In the genomic region with DNA sequence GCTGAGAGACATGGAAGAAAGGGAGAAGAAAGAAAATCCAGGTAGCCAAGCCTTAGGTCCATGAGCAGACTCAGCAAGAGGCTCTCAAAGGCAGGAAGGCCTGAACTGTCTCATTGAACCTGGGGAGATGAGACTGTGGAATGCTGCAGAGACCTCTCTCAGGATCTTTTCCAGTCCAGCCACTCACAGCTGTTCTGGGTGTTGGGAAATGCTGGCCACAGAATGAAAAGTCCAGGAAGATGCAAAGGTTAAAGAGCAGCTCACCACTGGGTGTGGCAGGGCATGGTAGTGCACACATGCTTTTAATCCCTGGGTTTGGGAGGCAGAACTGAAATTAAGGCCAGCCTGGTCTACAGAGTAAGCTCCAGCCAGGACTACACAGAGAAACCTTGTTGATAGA, we compare ENCODE assay signal across 22 mouse cellular contexts.
DNase-seq lines count a peak whose midpoint lies in the region; ATAC-seq and TF ChIP-seq lines count a peak whose summit lies in the region.
"Had no signal": no experiment of that assay in that cellular context is flagged by ENCODE, and none has a peak within 500 bp of the region (broad histone marks: within the 10 kb centered on the region; RNA-seq: fewer than 3 reads in every experiment).

No protein-coding gene starts in this region.

- H3K27me3 ChIP-seq in heart, adult 2 months (ENCODE audit: control insufficient read depth, insufficient read depth, low read length), result no peaks in the 10 kb centered on the region
- no peaks in the 10 kb centered on the region for H3K27me3 ChIP-seq in liver, embryonic 14.5 days (ENCODE audit: control insufficient read depth, insufficient read depth, low read length)
- H3K27me3 ChIP-seq in midbrain, embryonic 14.5 days (ENCODE audit: control insufficient read depth, insufficient read depth, low read length), result no peaks in the 10 kb centered on the region
- H3K27me3 ChIP-seq in hindbrain, embryonic 12.5 days, result no peaks in the 10 kb centered on the region
- no peaks in the 10 kb centered on the region for H3K27me3 ChIP-seq in forebrain, embryonic 12.5 days
- H3K27me3 ChIP-seq: embryonic facial prominence, embryonic 13.5 days; limb, embryonic 15.5 days; midbrain, embryonic 12.5 days; neural tube, embryonic 15.5 days; Patski had no signal

- DNase-seq in heart, adult 2 months, result no peak
- no peak for DNase-seq in heart, postnatal 25 days (ENCODE audit: low spot score)
- DNase-seq in testis, postnatal 10 days (ENCODE audit: low spot score), result peak; percentile 26
- no peak for DNase-seq in testis, postnatal 14 days (ENCODE audit: low spot score)
- DNase-seq in liver, embryonic 14.5 days (ENCODE audit: low read depth in 3 of 3, low spot score in 3 of 3), result no peak
- no peak for DNase-seq in midbrain, embryonic 14.5 days
- DNase-seq: adrenal gland, postnatal 36 days; B cell, adult 2 months; cerebellum, adult 9-11 months; gastrocnemius, postnatal 10 days; kidney, postnatal 4 days; lung, postnatal 10 days; right cerebral cortex, postnatal 4 days; thymus, adult 2 months had no signal

- H3K36me3 ChIP-seq in heart, adult 2 months (ENCODE audit: control insufficient read depth, insufficient read depth, low read length), result no peaks in the 10 kb centered on the region
- H3K36me3 ChIP-seq in liver, embryonic 14.5 days (replicated peaks; ENCODE audit: control insufficient read depth, insufficient read depth, low read depth), result no peaks in the 10 kb centered on the region
- H3K36me3 ChIP-seq in midbrain, embryonic 14.5 days (ENCODE audit: control insufficient read depth, insufficient read depth, low read length), result no peaks in the 10 kb centered on the region
- no peaks in the 10 kb centered on the region for H3K36me3 ChIP-seq in hindbrain, embryonic 12.5 days
- H3K36me3 ChIP-seq in forebrain, embryonic 12.5 days (replicated peaks), result no peaks in the 10 kb centered on the region
- H3K36me3 ChIP-seq: embryonic facial prominence, embryonic 13.5 days; limb, embryonic 15.5 days; midbrain, embryonic 12.5 days; neural tube, embryonic 15.5 days had no signal

- no peak overlapping the region for H3K4me3 ChIP-seq in heart, adult 2 months
- H3K4me3 ChIP-seq in liver, embryonic 14.5 days (ENCODE audit: insufficient read depth in 1 of 2, low read depth in 2 of 2, low read length in 2 of 2), result no peak overlapping the region
- no peak overlapping the region for H3K4me3 ChIP-seq in midbrain, embryonic 14.5 days (replicated peaks; ENCODE audit: low read depth, low read length)
- no peak overlapping the region for H3K4me3 ChIP-seq in hindbrain, embryonic 12.5 days
- H3K4me3 ChIP-seq in forebrain, embryonic 12.5 days (replicated peaks), result no peak overlapping the region
- H3K4me3 ChIP-seq: embryonic facial prominence, embryonic 13.5 days; limb, embryonic 15.5 days; midbrain, embryonic 12.5 days; neural tube, embryonic 15.5 days had no signal

- intact Hi-C loops in heart, adult 2 months (cut with DNase I), result loop anchor here (5.0 kb wide), 2 partner anchors 71 to 191 kb away; partner anchors contain the start of gene Zrsr1
- intact Hi-C loops in heart, postnatal 25 days (cut with DNase I), result loop anchor here (5.0 kb wide), 2 partner anchors 76 to 149 kb away; no protein-coding TSS in a partner anchor

- H3K79me2 ChIP-seq in heart, adult 2 months (replicated peaks; ENCODE audit: control insufficient read depth, insufficient read depth, low read length), result no peaks in the 10 kb centered on the region

- no peaks in the 10 kb centered on the region for H3K9me3 ChIP-seq in liver, embryonic 14.5 days (ENCODE audit: control insufficient read depth, low read length)
- H3K9me3 ChIP-seq in midbrain, embryonic 14.5 days (ENCODE audit: control insufficient read depth, low read length), result no peaks in the 10 kb centered on the region
- no peaks in the 10 kb centered on the region; the same call in 1 of the 2 replicates for H3K9me3 ChIP-seq in hindbrain, embryonic 12.5 days (replicated peaks)
- no peaks in the 10 kb centered on the region for H3K9me3 ChIP-seq in forebrain, embryonic 12.5 days
- H3K9me3 ChIP-seq: embryonic facial prominence, embryonic 13.5 days; limb, embryonic 15.5 days; midbrain, embryonic 12.5 days; neural tube, embryonic 15.5 days had no signal

- no peak overlapping the region for H3K9ac ChIP-seq in heart, adult 2 months (ENCODE audit: low read depth, low read length)
- no peak overlapping the region for H3K9ac ChIP-seq in liver, embryonic 14.5 days (replicated peaks)
- H3K9ac ChIP-seq in midbrain, embryonic 14.5 days (replicated peaks; ENCODE audit: low read length), result no peak overlapping the region
- no peak overlapping the region for H3K9ac ChIP-seq in hindbrain, embryonic 12.5 days
- no peak overlapping the region for H3K9ac ChIP-seq in forebrain, embryonic 12.5 days
- H3K9ac ChIP-seq: embryonic facial prominence, embryonic 13.5 days; limb, embryonic 15.5 days; midbrain, embryonic 12.5 days; neural tube, embryonic 15.5 days had no signal

- TF ChIP-seq CTCF in heart, adult 2 months (IDR thresholded peaks at IDR 0.05), result no peak
- TF ChIP-seq CTCF in liver, embryonic 14.5 days (IDR thresholded peaks at IDR 0.05; ENCODE audit: low read depth), result 0 out of 2 replicates have a peak, but pooled peaks have one; percentile 1

- TF ChIP-seq POLR2A in heart, adult 2 months (IDR thresholded peaks at IDR 0.05; ENCODE audit: insufficient read depth, low read depth, low read length), result no peak

- no peak for TF ChIP-seq EP300 in heart, adult 2 months (IDR thresholded peaks at IDR 0.05; ENCODE audit: insufficient read depth, low read depth, low read length)
- no peak for TF ChIP-seq EP300 in liver, embryonic 14.5 days (IDR thresholded peaks at IDR 0.05; ENCODE audit: low read depth)

- peaks cover 11% of the 10 kb centered on the region for H3K4me1 ChIP-seq in heart, adult 2 months (ENCODE audit: control insufficient read depth, insufficient read depth, low read length)
- H3K4me1 ChIP-seq in liver, embryonic 14.5 days (replicated peaks; ENCODE audit: control insufficient read depth in 2 of 2, insufficient read depth in 2 of 2, low read length in 1 of 2), result peaks cover 0 to 10% of the 10 kb centered on the region in 2 experiments; a peak in 2 of 4 replicates
- no peaks in the 10 kb centered on the region for H3K4me1 ChIP-seq in midbrain, embryonic 14.5 days (ENCODE audit: control insufficient read depth, insufficient read depth, low read length)
- no peaks in the 10 kb centered on the region for H3K4me1 ChIP-seq in hindbrain, embryonic 12.5 days
- H3K4me1 ChIP-seq in forebrain, embryonic 12.5 days, result no peaks in the 10 kb centered on the region
- H3K4me1 ChIP-seq: embryonic facial prominence, embryonic 13.5 days; limb, embryonic 15.5 days; midbrain, embryonic 12.5 days; neural tube, embryonic 15.5 days had no signal

- peak overlapping the region; percentile 27 for H3K27ac ChIP-seq in heart, adult 2 months
- H3K27ac ChIP-seq in liver, embryonic 14.5 days, result no peak overlapping the region
- H3K27ac ChIP-seq in midbrain, embryonic 14.5 days (replicated peaks; ENCODE audit: low read depth, low read length), result no peak overlapping the region
- no peak overlapping the region for H3K27ac ChIP-seq in hindbrain, embryonic 12.5 days
- no peak overlapping the region for H3K27ac ChIP-seq in forebrain, embryonic 12.5 days
- H3K27ac ChIP-seq: embryonic facial prominence, embryonic 13.5 days; limb, embryonic 15.5 days; midbrain, embryonic 12.5 days; neural tube, embryonic 15.5 days had no signal

- no peak for ATAC-seq in liver, embryonic 14.5 days (ENCODE audit: insufficient read depth)
- ATAC-seq in midbrain, embryonic 14.5 days (ENCODE audit: low FRiP score, low TSS enrichment), result no peak
- ATAC-seq in hindbrain, embryonic 12.5 days (ENCODE audit: low FRiP score), result no peak
- ATAC-seq in forebrain, embryonic 12.5 days (ENCODE audit: low FRiP score), result no peak
- ATAC-seq: activated CD4-positive, CD25-positive, alpha-beta regulatory T cell, adult 4 months; Patski had no signal

- H3K4me2 ChIP-seq in liver, embryonic 14.5 days (ENCODE audit: low read depth), result no peak overlapping the region
- no peak overlapping the region for H3K4me2 ChIP-seq in midbrain, embryonic 14.5 days (ENCODE audit: low read length)
- no peak overlapping the region for H3K4me2 ChIP-seq in hindbrain, embryonic 12.5 days (replicated peaks)
- no peak overlapping the region for H3K4me2 ChIP-seq in forebrain, embryonic 12.5 days
- H3K4me2 ChIP-seq: embryonic facial prominence, embryonic 13.5 days; limb, embryonic 15.5 days; midbrain, embryonic 12.5 days; neural tube, embryonic 15.5 days had no signal
